Mouse (Mus musculus) WW6 (cell line): ENCODE measurements around the gene Tas2r120.
"Not testable (repeated sequence)": the region's sequence is repeated elsewhere in the genome, so short reads cannot be mapped to it uniquely, and the experiment has no call there.

Experiments
- DNase-seq: peaks from one replicate; pipeline ENCODE4 v3.0.0-alpha.2; 2013; ENCODE audit warnings: low read depth, low spot score

The Tas2r120 gene

DNA sequence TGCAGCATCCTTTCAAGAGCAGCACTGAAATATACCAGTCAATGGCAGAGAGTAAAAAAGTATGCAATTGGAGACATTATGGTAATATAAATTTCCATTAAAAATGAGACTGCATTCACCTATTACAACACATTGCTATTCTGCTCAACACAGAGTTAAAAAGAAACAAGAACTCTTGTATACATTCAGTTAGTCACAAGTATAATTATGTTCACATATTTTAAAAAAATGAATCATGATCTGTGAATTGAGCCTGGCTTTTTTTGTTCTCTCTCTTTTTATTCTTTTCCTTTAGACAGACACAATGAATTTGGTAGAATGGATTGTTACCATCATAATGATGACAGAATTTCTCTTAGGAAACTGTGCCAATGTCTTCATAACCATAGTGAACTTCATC, at the start of gene Tas2r120:
Gene Tas2r120, plus strand, starts transcription at position 301 of the 400 bp plus-strand sequence.
- DNase-seq, result no peak

DNA sequence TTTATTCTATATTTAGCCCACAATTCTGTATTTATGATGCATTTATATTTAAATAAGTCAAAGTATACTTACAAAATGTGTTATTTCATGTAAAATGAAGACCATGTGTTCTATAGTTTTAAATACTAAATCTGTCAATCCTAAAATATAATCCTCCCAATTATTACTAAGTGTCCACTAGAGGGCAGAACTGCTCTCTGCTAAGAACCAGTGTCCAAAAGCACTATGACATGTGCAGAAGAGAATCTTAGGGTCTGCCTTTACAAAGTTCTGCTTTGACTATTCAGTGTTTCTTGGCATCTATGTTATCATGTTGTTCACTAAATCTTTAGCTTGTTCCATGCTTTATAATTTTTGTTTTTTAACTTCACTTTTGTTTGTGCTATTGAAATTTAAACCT, 7.4 kb upstream of the Tas2r120 start:
- DNase-seq, result no peak

DNA sequence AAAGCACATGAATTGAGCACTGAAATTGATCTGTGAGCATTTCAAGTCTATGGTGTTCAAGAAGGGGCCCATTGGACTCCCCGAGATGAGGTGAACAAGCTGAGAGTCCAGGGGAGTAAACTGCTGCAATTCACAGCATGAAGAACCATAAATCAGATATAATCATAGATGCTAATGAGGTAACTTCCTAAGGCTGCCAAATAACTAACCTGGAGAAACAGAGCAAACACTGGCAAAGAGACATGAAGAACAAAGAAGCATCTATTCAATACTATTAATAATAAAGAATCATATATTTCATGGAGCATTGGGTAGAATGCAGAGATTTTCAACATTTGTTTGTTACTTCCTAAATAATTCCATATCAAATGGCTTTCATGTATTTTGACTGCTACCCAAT, 5.3 kb upstream of the Tas2r120 start, which contains the start of gene A630073D07Rik:
Gene A630073D07Rik, minus strand, starts transcription at position 101 of the 400 bp plus-strand sequence.
- DNase-seq, result no peak

DNA sequence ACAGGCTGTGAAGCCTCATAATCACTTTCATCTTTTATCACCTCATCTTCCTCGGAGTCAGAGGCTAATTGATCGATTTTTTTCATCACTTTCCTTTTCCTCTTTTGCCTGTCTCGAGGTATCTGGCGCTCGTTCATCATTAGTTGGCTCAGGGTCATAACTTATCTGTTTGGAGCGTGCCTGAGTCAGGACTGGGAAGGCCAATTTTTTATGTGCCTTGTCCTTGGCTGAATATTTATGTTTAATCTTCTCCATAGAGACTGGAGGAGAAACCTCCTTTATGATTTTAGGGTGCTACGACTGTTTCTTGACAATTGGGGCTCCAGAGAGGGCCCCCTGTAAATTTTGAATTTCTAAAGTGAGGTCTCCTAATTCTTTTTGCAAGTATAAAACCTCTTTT, 34.8 kb downstream of the Tas2r120 start:
- DNase-seq, result not testable (repeated sequence)

DNA sequence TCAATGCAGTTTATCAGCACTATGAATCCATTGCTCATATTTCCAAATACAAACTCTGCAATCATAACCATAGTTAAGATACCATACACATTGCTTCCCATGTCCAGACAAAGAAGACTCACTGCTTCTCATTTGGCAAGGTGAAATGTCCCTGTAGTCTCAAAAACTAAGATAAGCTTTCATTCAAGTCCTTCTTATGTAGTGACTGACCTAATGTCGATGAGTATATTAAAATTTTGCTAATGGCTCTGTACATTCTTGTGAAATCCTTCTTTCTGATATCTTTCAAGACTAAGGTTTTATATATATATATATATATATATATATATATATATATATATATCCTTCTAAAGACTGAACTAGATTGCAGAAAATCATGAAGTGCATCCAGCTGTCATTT, 44.2 kb downstream of the Tas2r120 start, which contains the start of gene Tas2r121:
Gene Tas2r121, minus strand, starts transcription at position 101 of the 400 bp plus-strand sequence.
- no peak for DNase-seq
